Mouse (Mus musculus) hindbrain, postnatal 0 days (tissue): ENCODE measurements around the gene Gm42688. TPM values are rescaled to one million over a fixed set of nuclear protein-coding genes. Genes with fewer than 3 reads are reported as not detected.

Experiments
- ATAC-seq: fragments of 200-750 bp; cut with Nextera tagmentation; 2 replicates; pipeline ENCODE4 v1.8.0; 2017; ENCODE audit warnings: mild to moderate bottlenecking, moderate TSS enrichment, moderate library complexity
- DNase-seq: peaks from one replicate; pipeline ENCODE4 v3.0.0-alpha.2; 2015; ENCODE audit warnings: low spot score
- H3K27ac ChIP-seq: fragments of 300-500 bp; sonication (generic); 2 replicates; pipeline ENCODE4 v1.5.1; 2014; ENCODE audit warnings: mild to moderate bottlenecking
- H3K27me3 ChIP-seq: fragments of 300-500 bp; sonication (generic); 2 replicates; pipeline ENCODE4 v1.6.1; 2014; ENCODE audit warnings: low read length, mixed read lengths; ENCODE audit not compliant: insufficient read depth
- H3K36me3 ChIP-seq: fragments of 300-500 bp; sonication (generic); 2 replicates; pipeline ENCODE4 v1.6.1; 2014; ENCODE audit warnings: low read length, mixed read lengths; ENCODE audit not compliant: insufficient read depth
- H3K4me1 ChIP-seq: fragments of 300-500 bp; sonication (generic); 2 replicates; pipeline ENCODE4 v1.6.1; 2014; ENCODE audit warnings: antibody characterized with exemption, low read length, mixed read lengths; ENCODE audit not compliant: insufficient read depth
- H3K4me2 ChIP-seq: fragments of 300-500 bp; sonication (generic); 2 replicates; pipeline ENCODE4 v1.6.1; 2014; ENCODE audit warnings: low read depth, mild to moderate bottlenecking, low read length, moderate library complexity, mixed read lengths
- H3K4me3 ChIP-seq: fragments of 300-500 bp; sonication (generic); 2 replicates; pipeline ENCODE4 v1.5.1; 2014; ENCODE audit warnings: low read length
- H3K9ac ChIP-seq: fragments of 300-500 bp; sonication (generic); replicated peaks from 2 replicates; pipeline ENCODE4 v1.6.1; 2014; ENCODE audit warnings: mild to moderate bottlenecking, low read length, moderate library complexity, mixed read lengths
- H3K9me3 ChIP-seq: fragments of 300-500 bp; sonication (generic); 2 replicates; pipeline ENCODE4 v1.6.1; 2016; ENCODE audit warnings: low read length, mixed read lengths
- CTCF ChIP-seq: IDR thresholded peaks from 2 replicates; pipeline ENCODE4 v1.5.1; 2016; ENCODE audit warnings: antibody characterized with exemption, control low read depth, low read depth
- WGBS: fragments of 180-500 bp; shearing (Covaris S2); extraction: QIAGEN DNeasy Blood & Tissue Kit; methylation state at CpG from one replicate; pipeline ENCODE4 v1.1.7; 2014; 5-methylcytosine and 5-hydroxymethylcytosine counted together
- polyA plus RNA-seq: library from polyadenylated mRNA; unstranded; fragments of >200 nt; fragmentation: Nextera tagmentation; extraction: Ambion mirVana; gene quantifications from 2 replicates; pipeline ENCODE4 v1.2.1, GENCODE M21; 2015
- total RNA-seq: library from RNA; depleted of rRNA; stranded (reverse); fragments of >200 nt; gene quantifications from 2 replicates; pipeline ENCODE4 v1.2.3, GENCODE M21; 2014

Gm42688 gene
- total and polyA plus RNA-seq, 2 experiments from 2014 or later, result 3.7 to 4.3 TPM

DNA sequence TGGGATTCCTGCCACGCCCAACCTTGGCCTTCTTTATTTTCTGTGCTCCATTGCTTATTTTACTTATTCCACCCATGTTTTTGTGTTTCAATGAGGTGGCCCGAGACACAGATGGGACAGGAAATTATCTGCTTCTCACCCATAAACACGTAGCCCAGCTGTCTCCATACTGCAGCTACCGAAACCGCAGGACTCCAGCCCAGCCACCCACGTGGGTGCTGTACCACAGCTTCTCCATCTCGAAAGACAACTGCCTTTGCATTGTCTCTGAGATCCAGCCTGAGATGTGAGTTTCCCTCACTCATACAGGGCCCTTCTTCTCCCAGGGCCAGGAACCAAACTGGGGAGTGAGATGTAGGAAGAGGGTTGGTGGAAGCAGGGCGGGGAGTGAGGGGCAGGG, 35.4 kb upstream of the Gm42688 start:
- Histone ChIP-seq H3K4me2 (no peak overlapping the region), H3K9me3 (no peaks in the 10 kb centered on the region), H3K4me1 (no peaks in the 10 kb centered on the region), H3K9ac (no peak overlapping the region), H3K27ac (no peak overlapping the region), H3K27me3 (peaks cover 91% of the 10 kb centered on the region), H3K4me3 (no peak overlapping the region), H3K36me3 (no peaks in the 10 kb centered on the region)
- 48% methylated on average over 8 of the region's 8 CpGs for WGBS
- TF ChIP-seq CTCF, result no peak
- DNase-seq (no peak), ATAC-seq (no peak)

- no peak for TF ChIP-seq CTCF
- peaks cover 93% of the 10 kb centered on the region for H3K27me3 ChIP-seq
Observed at GRCm38 (mm10) chr6:83066441-83066840, 35.0 kb upstream of the Gm42688 start.

DNA sequence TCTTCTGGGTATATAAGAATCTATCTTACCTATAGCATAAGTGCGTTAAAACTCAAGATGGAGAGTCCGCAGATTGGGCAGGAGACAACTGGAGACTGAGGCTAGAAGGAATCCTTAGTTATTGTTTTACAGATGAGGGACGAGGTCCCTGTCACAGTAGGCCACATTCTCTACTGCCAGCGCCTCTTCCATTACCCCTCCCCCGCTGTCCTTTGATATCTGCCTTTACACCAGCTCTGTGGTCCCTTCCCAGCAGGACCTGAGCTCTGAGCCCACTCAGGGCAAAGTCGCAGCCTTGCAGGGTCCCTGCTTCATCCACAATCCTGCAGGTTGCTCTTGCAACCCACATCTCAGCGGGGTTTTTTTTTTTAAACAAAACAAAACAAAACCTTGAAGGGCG, 33.2 kb upstream of the Gm42688 start:
- H3K9me3 ChIP-seq, result no peaks in the 10 kb centered on the region
- no peak overlapping the region for H3K9ac ChIP-seq
- no peaks in the 10 kb centered on the region for H3K4me1 ChIP-seq
- no peak overlapping the region for H3K4me3 ChIP-seq
- H3K4me2 ChIP-seq, result no peak overlapping the region
- DNase-seq (no peak), ATAC-seq (no peak)
- no peaks in the 10 kb centered on the region for H3K36me3 ChIP-seq
- WGBS, result 6% methylated on average over 8 of the region's 8 CpGs
- H3K27me3 ChIP-seq, result peaks cover 90% of the 10 kb centered on the region
- no peak overlapping the region for H3K27ac ChIP-seq
- no peak for TF ChIP-seq CTCF

More at GRCm38 (mm10) chr6:83066441-83066840, 35.0 kb upstream of the Gm42688 start:
- WGBS, result 28% methylated on average over 6 of the region's 6 CpGs
- Histone ChIP-seq H3K4me3 (no peak overlapping the region), H3K9me3 (no peaks in the 10 kb centered on the region), H3K27ac (no peak overlapping the region), H3K36me3 (no peaks in the 10 kb centered on the region), H3K4me2 (no peak overlapping the region), H3K4me1 (no peaks in the 10 kb centered on the region), H3K9ac (no peak overlapping the region)
- no peak for ATAC-seq
- no peak for DNase-seq

- ATAC-seq (no peak), DNase-seq (no peak)
- Histone ChIP-seq H3K4me2 (peak overlapping the region; percentile 30; the same call in 1 of the 2 replicates), H3K4me1 (no peaks in the 10 kb centered on the region), H3K9ac (no peak overlapping the region), H3K27ac (no peak overlapping the region), H3K36me3 (no peaks in the 10 kb centered on the region), H3K4me3 (peak overlapping the region; percentile 23), H3K9me3 (no peaks in the 10 kb centered on the region), H3K27me3 (peaks cover 89% of the 10 kb centered on the region)
- TF ChIP-seq CTCF, result no peak
- 1% methylated on average over 67 of the region's 81 CpGs for WGBS
Observed at GRCm38 (mm10) chr6:83068706-83069487, 32.5 kb upstream of the Gm42688 start.

GRCm38 (mm10) chr6:83069488-83070246, 31.8 kb upstream of the Gm42688 start:
- Histone ChIP-seq H3K4me3 (peak overlapping the region; percentile 1; the same call in 1 of the 2 replicates), H3K4me1 (no peaks in the 10 kb centered on the region), H3K27ac (no peak overlapping the region), H3K9ac (no peak overlapping the region), H3K36me3 (no peaks in the 10 kb centered on the region), H3K27me3 (peaks cover 89% of the 10 kb centered on the region), H3K4me2 (no peak overlapping the region; the same call in 1 of the 2 replicates), H3K9me3 (no peaks in the 10 kb centered on the region)
- ATAC-seq, result no peak
- no peak for TF ChIP-seq CTCF
- no peak for DNase-seq
- WGBS, result under 1% methylated on average over 61 of the region's 69 CpGs

GRCm38 (mm10) chr6:83070247-83070310, 31.3 kb upstream of the Gm42688 start, which contains the start of gene Tlx2:
Gene Tlx2, minus strand, starts transcription at chr6:83070293.
- DNase-seq (no peak), ATAC-seq (no peak)
- TF ChIP-seq CTCF, result no peak
- H3K27ac ChIP-seq, result no peak within 1 kb of the TSS
- 0% methylated on average over 9 of the region's 10 CpGs for WGBS
- H3K4me1 ChIP-seq, result no peaks in the 10 kb centered on the region
- no peaks in the 10 kb centered on the region for H3K36me3 ChIP-seq
- no peak within 1 kb of the TSS for H3K9ac ChIP-seq
- no peaks in the 10 kb centered on the region for H3K9me3 ChIP-seq
- H3K4me2 ChIP-seq, result no peak within 1 kb of the TSS; the same call in 1 of the 2 replicates
- H3K27me3 ChIP-seq, result peaks cover 89% of the 10 kb centered on the region
- H3K4me3 ChIP-seq, result peak within 1 kb of the TSS; percentile 23
